Mouse (Mus musculus) bone marrow, adult 2 months (tissue): ENCODE measurements around the gene Atp8a1. TPM values are rescaled to one million over a fixed set of nuclear protein-coding genes. Genes with fewer than 3 reads are reported as not detected.

Source experiments
- H3K27ac ChIP-seq: fragments of 200-500 bp; 2 replicates; pipeline ENCODE4 v1.5.1; 2012; ENCODE audit warnings: low read depth, mild to moderate bottlenecking, control low read depth, inconsistent platforms, low read length; ENCODE audit not compliant: control insufficient read depth, poor library complexity, insufficient read depth
- H3K4me1 ChIP-seq: fragments of 200-500 bp; 2 replicates; pipeline ENCODE4 v1.6.1; 2011; ENCODE audit warnings: low read length; ENCODE audit not compliant: control insufficient read depth, insufficient read depth
- H3K4me3 ChIP-seq: fragments of 200-500 bp; replicated peaks from 2 replicates; pipeline ENCODE3; 2011; ENCODE audit warnings: mild to moderate bottlenecking, low read depth, low read length, control low read depth; ENCODE audit not compliant: control insufficient read depth
- CTCF ChIP-seq: fragments of 200-500 bp; IDR thresholded peaks from 2 replicates; pipeline ENCODE4 v1.5.1; 2011; ENCODE audit warnings: low read length, control low read depth; ENCODE audit not compliant: control insufficient read depth, insufficient read depth
- POLR2A ChIP-seq: fragments of 200-500 bp; IDR thresholded peaks from 2 replicates; pipeline ENCODE4 v1.6.1; 2011; ENCODE audit warnings: low read depth, mild to moderate bottlenecking, control low read depth, low read length, borderline replicate concordance; ENCODE audit not compliant: control insufficient read depth
- WGBS: fragments of 180-500 bp; shearing (Covaris S2); methylation state at CpG from one replicate; pipeline ENCODE4 v1.1.7; 2018; 5-methylcytosine and 5-hydroxymethylcytosine counted together
- polyA plus RNA-seq: library from polyadenylated mRNA; stranded (reverse); fragments of >200 nt; gene quantifications from 2 replicates; pipeline ENCODE4 v1.2.4, GENCODE M21; 2011; ENCODE audit warnings: low replicate concordance; ENCODE audit not compliant: missing spikeins, insufficient read depth, insufficient read length

The Atp8a1 gene
- polyA plus RNA-seq, 1 experiment, result 36.1 TPM

GRCm38 (mm10) chr5:67633831-67634268, 213.4 kb downstream of the Atp8a1 start:
- Histone ChIP-seq H3K4me1 (no peaks in the 10 kb centered on the region), H3K27ac (no peak overlapping the region), H3K4me3 (no peak overlapping the region)
- no peak for TF ChIP-seq CTCF
- TF ChIP-seq POLR2A, result no peak
- 67% methylated on average over 10 of the region's 10 CpGs for WGBS

GRCm38 (mm10) chr5:67633138-67633782, 214.0 kb downstream of the Atp8a1 start:
- WGBS, result 71% methylated on average over 7 of the region's 7 CpGs
- Histone ChIP-seq H3K27ac (no peak overlapping the region), H3K4me3 (no peak overlapping the region), H3K4me1 (no peaks in the 10 kb centered on the region)
- TF ChIP-seq POLR2A (no peak), CTCF (no peak)

GRCm38 (mm10) chr5:67631261-67631660, 216.0 kb downstream of the Atp8a1 start:
- Histone ChIP-seq H3K27ac (no peak overlapping the region), H3K4me3 (no peak overlapping the region), H3K4me1 (no peaks in the 10 kb centered on the region)
- TF ChIP-seq POLR2A, result no peak
- no peak for TF ChIP-seq CTCF
- 93% methylated on average over 12 of the region's 12 CpGs for WGBS

- no peaks in the 10 kb centered on the region for H3K4me1 ChIP-seq
- no peak overlapping the region for H3K4me3 ChIP-seq
- no peak overlapping the region for H3K27ac ChIP-seq
- TF ChIP-seq CTCF (no peak), POLR2A (no peak)
- 91% methylated on average over 6 of the region's 6 CpGs for WGBS
Measured at GRCm38 (mm10) chr5:67629861-67630260, 217.4 kb downstream of the Atp8a1 start.

GRCm38 (mm10) chr5:67629440-67629839, 217.8 kb downstream of the Atp8a1 start:
- no peak for TF ChIP-seq CTCF
- TF ChIP-seq POLR2A, result no peak
- Histone ChIP-seq H3K4me3 (no peak overlapping the region), H3K4me1 (no peaks in the 10 kb centered on the region), H3K27ac (no peak overlapping the region)
- 92% methylated on average over 7 of the region's 7 CpGs for WGBS

GRCm38 (mm10) chr5:67628180-67628940, 218.9 kb downstream of the Atp8a1 start:
- Histone ChIP-seq H3K27ac (no peak overlapping the region), H3K4me1 (no peaks in the 10 kb centered on the region), H3K4me3 (no peak overlapping the region)
- 87% methylated on average over 9 of the region's 9 CpGs for WGBS
- TF ChIP-seq CTCF (no peak), POLR2A (no peak)

GRCm38 (mm10) chr5:67621230-67621629, 226.0 kb downstream of the Atp8a1 start:
- WGBS, result 91% methylated on average over 12 of the region's 12 CpGs
- H3K27ac ChIP-seq, result no peak overlapping the region
- TF ChIP-seq CTCF, result no peak
- TF ChIP-seq POLR2A, result no peak
- no peak overlapping the region for H3K4me3 ChIP-seq
- no peaks in the 10 kb centered on the region for H3K4me1 ChIP-seq

- no peaks in the 10 kb centered on the region; the same call in 1 of the 2 replicates for H3K4me1 ChIP-seq
- H3K4me3 ChIP-seq, result no peak overlapping the region
- 25% methylated on average over 2 of the region's 2 CpGs for WGBS
- no peak for TF ChIP-seq CTCF
- TF ChIP-seq POLR2A, result no peak
- H3K27ac ChIP-seq, result no peak overlapping the region
Measured at GRCm38 (mm10) chr5:67609520-67609837, 237.8 kb downstream of the Atp8a1 start.
